Mouse (Mus musculus) hindbrain, embryonic 12.5 days (tissue): Measurements from ENCODE around the gene Apex2. TPM values are rescaled to one million over a fixed set of nuclear protein-coding genes. Genes with fewer than 3 reads are reported as not detected.
"Not testable (repeated sequence)": the region's sequence is repeated elsewhere in the genome, so short reads cannot be mapped to it uniquely, and the experiment has no call there.

Source experiments
- ATAC-seq: fragments of 200-750 bp; cut with Nextera tagmentation; 2 replicates; pipeline ENCODE4 v1.8.0; 2017; ENCODE audit warnings: moderate TSS enrichment; ENCODE audit not compliant: low FRiP score
- H3K27ac ChIP-seq: fragments of 300-500 bp; sonication (generic); 2 replicates; pipeline ENCODE4 v1.5.1; 2016; ENCODE audit warnings: mild to moderate bottlenecking
- H3K27me3 ChIP-seq: fragments of 300-500 bp; sonication (generic); 2 replicates; pipeline ENCODE4 v1.6.1; 2016; ENCODE audit warnings: mild to moderate bottlenecking
- H3K36me3 ChIP-seq: fragments of 300-500 bp; sonication (generic); 2 replicates; pipeline ENCODE4 v1.6.1; 2016; ENCODE audit warnings: mild to moderate bottlenecking
- H3K4me1 ChIP-seq: fragments of 300-500 bp; sonication (generic); 2 replicates; pipeline ENCODE4 v1.6.1; 2016
- H3K4me2 ChIP-seq: fragments of 300-500 bp; sonication (generic); replicated peaks from 2 replicates; pipeline ENCODE4 v1.6.1; 2016; ENCODE audit warnings: mild to moderate bottlenecking
- H3K4me3 ChIP-seq: fragments of 300-500 bp; sonication (generic); 2 replicates; pipeline ENCODE4 v1.5.1; 2016; ENCODE audit warnings: mild to moderate bottlenecking
- H3K9ac ChIP-seq: fragments of 300-500 bp; sonication (generic); 2 replicates; pipeline ENCODE4 v1.6.1; 2016; ENCODE audit warnings: mild to moderate bottlenecking, moderate library complexity
- H3K9me3 ChIP-seq: fragments of 300-500 bp; sonication (generic); replicated peaks from 2 replicates; pipeline ENCODE4 v1.6.1; 2016; ENCODE audit warnings: mild to moderate bottlenecking
- WGBS: fragments of 180-500 bp; shearing (Covaris S2); methylation state at CpG from one replicate; pipeline ENCODE4 v1.1.7; 2016; 5-methylcytosine and 5-hydroxymethylcytosine counted together
- polyA plus RNA-seq: library from polyadenylated mRNA; unstranded; fragments of >200 nt; fragmentation: Nextera tagmentation; extraction: Ambion mirVana; gene quantifications from 2 replicates; pipeline ENCODE4 v1.2.1, GENCODE M21; 2016

Gene Apex2
- polyA plus RNA-seq, 1 experiment from 2014 or later = 23.3 TPM

GRCm38 (mm10) chrX:150551986-150552385 lies 37.7 kb downstream of the Apex2 start:
- no peak for ATAC-seq
- WGBS = 91% methylated on average over 2 of the region's 2 CpGs
- no peak overlapping the region for H3K9ac ChIP-seq
- peaks cover 4% of the 10 kb centered on the region; the same call in 1 of the 2 replicates for H3K27me3 ChIP-seq
- no peaks in the 10 kb centered on the region for H3K4me1 ChIP-seq
- no peak overlapping the region for H3K4me3 ChIP-seq
- no peaks in the 10 kb centered on the region for H3K9me3 ChIP-seq
- H3K27ac ChIP-seq = no peak overlapping the region
- 0 out of 2 replicates have a peak, but pooled peaks cover 3% of the 10 kb centered on the region for H3K36me3 ChIP-seq
- no peak overlapping the region for H3K4me2 ChIP-seq

DNA sequence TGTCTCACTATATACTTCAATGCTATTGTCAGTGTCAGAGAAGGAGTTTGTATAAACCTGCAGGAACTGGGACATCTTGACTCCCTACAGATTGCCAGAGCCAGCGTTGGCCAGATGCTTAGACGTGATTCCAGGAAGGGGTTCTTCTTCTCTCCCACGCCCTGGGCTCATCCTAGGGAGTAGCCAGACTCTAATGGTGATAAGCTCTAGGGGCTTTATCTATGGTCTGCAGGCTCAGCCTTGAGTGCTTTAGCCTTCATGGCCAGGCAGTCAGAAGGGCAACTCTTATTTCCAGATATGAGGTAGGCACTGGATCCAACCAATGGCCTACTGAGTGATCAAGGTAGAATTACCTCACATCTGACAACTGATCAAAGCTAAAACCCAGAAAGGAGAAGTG lies 40.0 kb downstream of the Apex2 start:
- no peak for ATAC-seq
- 85% methylated on average over 3 of the region's 3 CpGs for WGBS
- H3K27me3 ChIP-seq = peaks cover 4% of the 10 kb centered on the region; the same call in 1 of the 2 replicates
- H3K9ac ChIP-seq = no peak overlapping the region
- H3K4me3 ChIP-seq = no peak overlapping the region
- no peaks in the 10 kb centered on the region for H3K4me1 ChIP-seq
- no peaks in the 10 kb centered on the region for H3K9me3 ChIP-seq
- H3K36me3 ChIP-seq = 0 out of 2 replicates have a peak, but pooled peaks cover 3% of the 10 kb centered on the region
- no peak overlapping the region for H3K27ac ChIP-seq
- no peak overlapping the region for H3K4me2 ChIP-seq

- H3K27me3 ChIP-seq = peaks cover 4% of the 10 kb centered on the region; the same call in 1 of the 2 replicates
- H3K9ac ChIP-seq = no peak within 1 kb of the TSS
- no peak within 1 kb of the TSS for H3K4me2 ChIP-seq
- H3K9me3 ChIP-seq = no peaks in the 10 kb centered on the region
- H3K27ac ChIP-seq = no peak within 1 kb of the TSS
- no peak for ATAC-seq
- no peaks in the 10 kb centered on the region for H3K4me1 ChIP-seq
- H3K4me3 ChIP-seq = no peak within 1 kb of the TSS
- H3K36me3 ChIP-seq = 0 out of 2 replicates have a peak, but pooled peaks cover 3% of the 10 kb centered on the region
- WGBS = 84% methylated on average over 5 of the region's 5 CpGs
These were observed 42.4 kb downstream of the Apex2 start, which contains the start of gene Alas2 for GRCm38 (mm10) chrX:150547239-150547638. Gene Alas2, plus strand, starts transcription at chrX:150547375.

DNA sequence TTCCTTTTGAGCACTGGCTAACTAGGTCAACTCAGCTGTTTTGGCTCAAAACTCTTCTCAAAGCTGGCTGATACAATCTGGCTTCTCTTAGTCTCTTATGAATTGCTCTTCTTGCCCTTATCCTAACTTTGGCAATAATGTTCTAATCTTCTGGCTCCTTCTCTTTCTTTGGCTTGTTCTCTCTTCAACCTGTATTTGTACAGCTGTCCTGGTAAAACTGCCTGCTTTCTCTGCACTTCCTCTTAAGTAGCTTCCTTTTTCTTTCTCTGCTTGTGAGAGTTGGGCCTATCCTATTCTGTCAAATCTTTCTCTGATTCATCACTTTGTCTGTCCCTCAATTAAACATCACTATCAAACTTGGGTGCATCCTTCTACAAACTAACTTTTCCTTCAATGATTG lies 48.0 kb downstream of the Apex2 start:
- H3K27ac ChIP-seq = no peak overlapping the region
- H3K36me3 ChIP-seq = no peaks in the 10 kb centered on the region
- H3K4me2 ChIP-seq = no peak overlapping the region
- H3K9ac ChIP-seq = no peak overlapping the region
- H3K27me3 ChIP-seq = no peaks in the 10 kb centered on the region
- no peaks in the 10 kb centered on the region for H3K4me1 ChIP-seq
- H3K9me3 ChIP-seq = no peaks in the 10 kb centered on the region
- ATAC-seq = no peak
- no peak overlapping the region for H3K4me3 ChIP-seq

- H3K9me3 ChIP-seq = no peaks in the 10 kb centered on the region
- H3K27me3 ChIP-seq = no peaks in the 10 kb centered on the region
- H3K36me3 ChIP-seq = no peaks in the 10 kb centered on the region
- H3K27ac ChIP-seq = no peak overlapping the region
- no peaks in the 10 kb centered on the region for H3K4me1 ChIP-seq
- no peak overlapping the region for H3K4me2 ChIP-seq
- WGBS = 91% methylated on average over 2 of the region's 2 CpGs
- H3K9ac ChIP-seq = no peak overlapping the region
- H3K4me3 ChIP-seq = no peak overlapping the region
- no peak for ATAC-seq
These were observed 49.6 kb downstream of the Apex2 start for GRCm38 (mm10) chrX:150540111-150540510.

DNA sequence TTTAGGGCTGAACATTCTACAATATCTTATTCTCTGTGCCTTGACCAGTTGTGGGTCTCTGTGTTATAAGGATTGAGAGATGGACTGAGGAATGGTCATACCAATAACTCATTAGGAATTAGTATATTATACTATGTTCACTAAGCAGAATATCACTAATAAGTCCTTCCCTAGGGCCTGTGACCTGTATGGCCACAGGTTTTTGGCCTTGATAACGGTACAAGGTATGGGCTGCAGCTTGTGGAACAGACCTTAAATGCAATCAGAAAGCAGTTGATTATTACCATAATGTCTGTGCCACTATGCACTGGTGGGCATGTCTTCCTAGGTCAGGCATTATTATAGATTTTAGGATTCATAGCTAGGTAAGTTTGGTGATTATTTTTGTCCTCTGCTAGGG lies 73.2 kb downstream of the Apex2 start:
- Histone ChIP-seq H3K4me3 (no peak overlapping the region), H3K27ac (no peak overlapping the region), H3K4me2 (no peak overlapping the region), H3K36me3 (no peaks in the 10 kb centered on the region), H3K9ac (no peak overlapping the region), H3K4me1 (no peaks in the 10 kb centered on the region), H3K27me3 (no peaks in the 10 kb centered on the region), H3K9me3 (no peaks in the 10 kb centered on the region)
- WGBS = 93% methylated on average over 1 of the region's 1 CpGs
- ATAC-seq = no peak

GRCm38 (mm10) chrX:150516015-150516414 lies 73.7 kb downstream of the Apex2 start:
- Histone ChIP-seq H3K27me3 (no peaks in the 10 kb centered on the region), H3K4me1 (no peaks in the 10 kb centered on the region)
- ATAC-seq = no peak

DNA sequence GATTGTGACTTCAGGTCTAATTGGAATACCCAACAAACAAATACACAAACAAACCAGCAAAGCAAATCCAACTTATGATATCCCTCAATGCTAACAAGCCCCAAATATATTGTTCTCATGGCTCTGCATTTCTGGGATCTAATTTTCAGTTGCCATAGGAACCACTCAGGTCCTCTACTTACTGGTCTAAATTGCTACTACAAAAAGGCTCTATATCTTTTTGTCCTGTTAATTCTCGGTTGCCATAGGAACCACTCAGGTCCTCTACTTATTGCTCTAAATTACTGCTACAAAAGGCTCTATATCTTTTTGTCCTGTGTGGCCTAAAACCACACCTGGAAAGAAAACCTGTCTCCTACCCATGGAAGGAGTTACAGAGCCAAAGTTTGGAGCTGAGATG lies 75.5 kb downstream of the Apex2 start:
- H3K27ac ChIP-seq = no peak overlapping the region
- no peak overlapping the region for H3K9ac ChIP-seq
- 85% methylated on average over 1 of the region's 1 CpGs for WGBS
- H3K4me1 ChIP-seq = no peaks in the 10 kb centered on the region
- H3K27me3 ChIP-seq = no peaks in the 10 kb centered on the region
- no peak overlapping the region for H3K4me3 ChIP-seq
- no peak for ATAC-seq
- no peak overlapping the region for H3K4me2 ChIP-seq
- H3K9me3 ChIP-seq = no peaks in the 10 kb centered on the region
- H3K36me3 ChIP-seq = no peaks in the 10 kb centered on the region

More at GRCm38 (mm10) chrX:150516015-150516414, 73.7 kb downstream of the Apex2 start:
- H3K9me3 ChIP-seq = no peaks in the 10 kb centered on the region
- H3K4me3 ChIP-seq = no peak overlapping the region
- H3K36me3 ChIP-seq = no peaks in the 10 kb centered on the region
- no peak overlapping the region for H3K4me2 ChIP-seq
- no peak overlapping the region for H3K27ac ChIP-seq
- H3K9ac ChIP-seq = no peak overlapping the region

- H3K27me3 ChIP-seq = no peaks in the 10 kb centered on the region
- H3K4me2 ChIP-seq = no peak overlapping the region
- no peaks in the 10 kb centered on the region for H3K4me1 ChIP-seq
- no peak overlapping the region for H3K4me3 ChIP-seq
- no peaks in the 10 kb centered on the region for H3K36me3 ChIP-seq
- no peak for ATAC-seq
- WGBS = 85% methylated on average over 6 of the region's 6 CpGs
- H3K9ac ChIP-seq = no peak overlapping the region
- H3K9me3 ChIP-seq = no peaks in the 10 kb centered on the region
- no peak overlapping the region for H3K27ac ChIP-seq
These were observed 78.4 kb downstream of the Apex2 start for GRCm38 (mm10) chrX:150511274-150511673.

DNA sequence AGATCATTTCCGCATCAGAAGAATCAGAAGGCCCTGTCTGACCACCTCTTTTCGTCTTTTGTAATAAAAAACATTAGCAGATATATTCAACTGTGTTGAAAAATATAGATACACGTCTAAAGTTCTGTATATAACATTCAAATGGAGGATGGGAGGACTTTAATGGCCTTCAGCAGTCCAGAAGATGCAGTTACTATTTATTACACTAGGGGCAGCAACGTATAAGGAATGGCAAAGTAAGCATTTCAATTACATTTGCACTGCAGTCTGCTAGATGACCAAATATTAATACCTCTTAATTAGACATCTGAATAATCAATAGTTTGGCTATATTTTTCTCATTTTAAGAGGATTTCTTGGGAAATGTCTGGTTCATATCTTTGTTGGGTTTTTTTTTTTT lies 79.0 kb downstream of the Apex2 start:
- Histone ChIP-seq H3K4me1 (no peaks in the 10 kb centered on the region), H3K9me3 (no peaks in the 10 kb centered on the region), H3K27ac (no peak overlapping the region), H3K27me3 (no peaks in the 10 kb centered on the region), H3K36me3 (no peaks in the 10 kb centered on the region), H3K9ac (no peak overlapping the region), H3K4me2 (no peak overlapping the region), H3K4me3 (no peak overlapping the region)
- ATAC-seq = no peak
- 47% methylated on average over 4 of the region's 4 CpGs for WGBS

DNA sequence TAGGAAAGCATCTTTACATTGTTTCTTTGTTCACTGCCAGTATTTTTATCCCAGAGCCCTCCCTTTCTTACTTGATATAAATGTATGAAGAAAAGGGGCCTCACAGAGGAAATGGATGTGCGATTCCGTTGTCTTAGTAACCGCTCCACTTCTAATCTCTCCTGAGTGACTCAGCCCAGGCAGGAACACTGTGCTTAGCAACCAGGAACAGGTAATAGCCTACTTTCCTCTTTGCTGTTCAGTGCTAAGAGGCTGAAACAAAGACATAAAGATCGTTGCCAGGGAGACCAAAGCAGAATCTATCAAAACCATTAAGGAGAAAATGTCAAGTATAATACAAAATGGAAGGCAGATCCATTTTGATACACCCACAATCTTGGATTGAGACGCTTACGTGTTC lies 81.0 kb downstream of the Apex2 start:
- no peaks in the 10 kb centered on the region for H3K4me1 ChIP-seq
- H3K36me3 ChIP-seq = no peaks in the 10 kb centered on the region
- H3K9ac ChIP-seq = no peak overlapping the region
- no peaks in the 10 kb centered on the region for H3K27me3 ChIP-seq
- 85% methylated on average over 6 of the region's 6 CpGs for WGBS
- no peak overlapping the region for H3K4me3 ChIP-seq
- ATAC-seq = no peak
- H3K4me2 ChIP-seq = no peak overlapping the region
- H3K27ac ChIP-seq = no peak overlapping the region
- no peaks in the 10 kb centered on the region for H3K9me3 ChIP-seq

- H3K36me3 ChIP-seq, H3K4me3 ChIP-seq, ATAC-seq, H3K9me3 ChIP-seq, H3K9ac ChIP-seq, H3K27ac ChIP-seq, H3K4me1 ChIP-seq, H3K4me2 ChIP-seq, H3K27me3 ChIP-seq: not testable (repeated sequence)
- 77% methylated on average over 3 of the region's 10 CpGs for WGBS
These were observed 101.9 kb downstream of the Apex2 start for GRCm38 (mm10) chrX:150487811-150488210.

DNA sequence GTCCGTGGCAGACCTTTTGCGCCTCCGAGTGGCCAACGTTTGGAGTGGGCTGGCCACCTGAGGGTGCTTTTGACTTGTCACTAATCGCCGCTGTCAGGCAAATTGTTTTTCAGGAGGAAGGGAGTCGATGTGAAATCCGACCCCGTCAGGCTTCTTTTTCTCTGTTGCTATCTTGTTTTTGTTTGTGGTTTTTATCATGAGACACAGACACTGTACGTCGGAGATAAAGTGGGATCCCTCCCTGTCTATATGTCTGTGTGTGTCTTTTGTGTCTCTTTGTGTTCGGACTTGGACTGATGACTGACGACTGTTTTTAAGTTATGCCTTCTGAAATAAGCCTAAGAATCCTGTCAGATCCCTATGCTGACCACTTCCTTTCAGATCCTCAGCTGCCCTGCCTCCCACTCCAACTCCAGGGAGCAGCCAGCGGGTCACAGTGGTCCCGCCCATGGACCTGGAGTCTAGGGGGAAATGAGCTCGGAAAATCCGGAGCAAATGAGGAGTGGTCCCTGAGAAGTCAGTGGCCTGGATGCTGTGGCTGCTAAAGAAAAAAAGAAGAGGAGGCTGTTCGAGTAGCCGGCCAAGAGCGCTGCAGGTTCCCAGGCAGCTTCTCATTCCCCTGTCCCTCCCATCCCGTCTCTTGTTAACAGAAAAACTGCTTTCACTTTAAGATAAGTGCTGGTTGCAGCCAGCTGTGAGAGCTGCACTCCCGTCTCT lies 103.2 kb downstream of the Apex2 start:
- H3K9me3 ChIP-seq, H3K27me3 ChIP-seq, H3K27ac ChIP-seq, ATAC-seq, H3K4me2 ChIP-seq, H3K36me3 ChIP-seq, H3K4me3 ChIP-seq, H3K9ac ChIP-seq, H3K4me1 ChIP-seq: not testable (repeated sequence)
- 56% methylated on average over 9 of the region's 22 CpGs for WGBS
